Mouse (Mus musculus) spleen, adult 2 months (tissue): ENCODE measurements around the gene Mcm3. TPM values are rescaled to one million over a fixed set of nuclear protein-coding genes. Genes with fewer than 3 reads are reported as not detected.

Experiments
- DNase-seq, 2 experiments: peaks; one replicate each; pipeline versions ENCODE4 v3.0.0 to v3.0.0-alpha.2; 2012 to 2021; ENCODE audit warnings: low spot score in 2 of 2, low read depth in 1 of 2
- H3K27ac ChIP-seq: fragments of 200-500 bp; 2 replicates; pipeline ENCODE4 v1.5.1; 2012; ENCODE audit warnings: low read length, inconsistent platforms; ENCODE audit not compliant: insufficient read depth
- H3K27me3 ChIP-seq: fragments of 200-500 bp; 2 replicates; pipeline ENCODE4 v1.6.1; 2012; ENCODE audit warnings: mild to moderate bottlenecking, moderate library complexity, low read length, inconsistent platforms; ENCODE audit not compliant: control insufficient read depth, insufficient read depth
- H3K36me3 ChIP-seq: fragments of 200-500 bp; 2 replicates; pipeline ENCODE4 v1.6.1; 2012; ENCODE audit warnings: mild to moderate bottlenecking, low read length, inconsistent platforms; ENCODE audit not compliant: control insufficient read depth, insufficient read depth
- H3K4me1 ChIP-seq: fragments of 200-500 bp; 2 replicates; pipeline ENCODE4 v1.6.1; 2011; ENCODE audit warnings: inconsistent platforms; ENCODE audit not compliant: control insufficient read depth, insufficient read depth, insufficient read length
- H3K4me3 ChIP-seq: fragments of 200-500 bp; 2 replicates; pipeline ENCODE4 v1.5.1; 2011; ENCODE audit warnings: mild to moderate bottlenecking, inconsistent platforms; ENCODE audit not compliant: insufficient read depth, insufficient read length; ENCODE audit errors: extremely low read depth
- CTCF ChIP-seq: fragments of 200-500 bp; IDR thresholded peaks from 2 replicates; pipeline ENCODE4 v1.5.1; 2011; ENCODE audit warnings: mild to moderate bottlenecking, inconsistent platforms; ENCODE audit not compliant: insufficient read depth, insufficient read length, insufficient replicate concordance; ENCODE audit errors: extremely low read depth
- POLR2A ChIP-seq: fragments of 200-500 bp; IDR thresholded peaks from 2 replicates; pipeline ENCODE4 v1.6.1; 2011; ENCODE audit warnings: low read depth, low read length, inconsistent platforms
- WGBS: fragments of 180-500 bp; shearing (Covaris S2); methylation state at CpG from one replicate; pipeline ENCODE4 v1.1.7; 2018; 5-methylcytosine and 5-hydroxymethylcytosine counted together
- polyA plus RNA-seq: library from polyadenylated mRNA; depleted of rRNA; stranded (reverse); fragments of >200 nt; gene quantifications from 2 replicates; pipeline ENCODE4 v1.2.3, GENCODE M21; 2012

Gene Mcm3
- polyA plus RNA-seq, 1 experiment = 22.6 TPM

- no peak overlapping the region for H3K4me3 ChIP-seq
- no peaks in the 10 kb centered on the region for H3K36me3 ChIP-seq
- H3K4me1 ChIP-seq = no peaks in the 10 kb centered on the region
- DNase-seq = no peak
- TF ChIP-seq CTCF (no peak), POLR2A (no peak)
- 92% methylated on average over 2 of the region's 2 CpGs for WGBS
- no peaks in the 10 kb centered on the region for H3K27me3 ChIP-seq
- no peak overlapping the region for H3K27ac ChIP-seq
Measured at GRCm38 (mm10) chr1:20828061-20828460, 7.9 kb upstream of the Mcm3 start.

- Histone ChIP-seq H3K4me3 (no peak overlapping the region), H3K27ac (no peak overlapping the region), H3K36me3 (no peaks in the 10 kb centered on the region), H3K4me1 (no peaks in the 10 kb centered on the region), H3K27me3 (no peaks in the 10 kb centered on the region)
- TF ChIP-seq POLR2A = no peak
- TF ChIP-seq CTCF = no peak
- DNase-seq = peak in 1 of 2 experiments; percentile 29
Measured at GRCm38 (mm10) chr1:20825036-20825435, 4.9 kb upstream of the Mcm3 start.

GRCm38 (mm10) chr1:20823906-20824305 lies 3.8 kb upstream of the Mcm3 start:
- H3K4me3 ChIP-seq = no peak overlapping the region
- no peaks in the 10 kb centered on the region for H3K27me3 ChIP-seq
- DNase-seq = no peak
- no peaks in the 10 kb centered on the region for H3K4me1 ChIP-seq
- H3K27ac ChIP-seq = no peak overlapping the region
- no peaks in the 10 kb centered on the region for H3K36me3 ChIP-seq
- 90% methylated on average over 2 of the region's 2 CpGs for WGBS
- no peak for TF ChIP-seq POLR2A
- TF ChIP-seq CTCF = no peak

- Histone ChIP-seq H3K27me3 (no peaks in the 10 kb centered on the region), H3K4me3 (no peak overlapping the region), H3K4me1 (no peaks in the 10 kb centered on the region), H3K27ac (no peak overlapping the region), H3K36me3 (no peaks in the 10 kb centered on the region)
- 84% methylated on average over 4 of the region's 4 CpGs for WGBS
- DNase-seq = no peak
- no peak for TF ChIP-seq CTCF
- no peak for TF ChIP-seq POLR2A
Measured at GRCm38 (mm10) chr1:20823471-20823870, 3.4 kb upstream of the Mcm3 start.

- TF ChIP-seq CTCF (no peak), POLR2A (no peak)
- Histone ChIP-seq H3K36me3 (peaks cover 4% of the 10 kb centered on the region), H3K4me3 (no peak overlapping the region), H3K27me3 (no peaks in the 10 kb centered on the region), H3K27ac (no peak overlapping the region), H3K4me1 (no peaks in the 10 kb centered on the region)
- DNase-seq = no peak
- 75% methylated on average over 4 of the region's 4 CpGs for WGBS
Measured at GRCm38 (mm10) chr1:20820959-20821358, 847 bp upstream of the Mcm3 start.

GRCm38 (mm10) chr1:20817596-20817995 lies 2.5 kb downstream of the Mcm3 start:
- 79% methylated on average over 12 of the region's 12 CpGs for WGBS
- Histone ChIP-seq H3K36me3 (peaks cover 23% of the 10 kb centered on the region), H3K27me3 (no peaks in the 10 kb centered on the region), H3K4me3 (no peak overlapping the region), H3K4me1 (no peaks in the 10 kb centered on the region), H3K27ac (no peak overlapping the region)
- no peak for TF ChIP-seq CTCF
- TF ChIP-seq POLR2A = no peak
- no peak for DNase-seq

- H3K4me1 ChIP-seq = no peaks in the 10 kb centered on the region
Measured at GRCm38 (mm10) chr1:20817172-20817571, 2.9 kb downstream of the Mcm3 start.

More at GRCm38 (mm10) chr1:20817172-20817571, 2.9 kb downstream of the Mcm3 start:
- Histone ChIP-seq H3K36me3 (peaks cover 27% of the 10 kb centered on the region), H3K27ac (no peak overlapping the region), H3K4me3 (no peak overlapping the region), H3K27me3 (no peaks in the 10 kb centered on the region)
- no peak for DNase-seq
- TF ChIP-seq CTCF (no peak), POLR2A (no peak)
- WGBS = 59% methylated on average over 9 of the region's 9 CpGs
